Comparison of ENCODE assay signal across 8 mouse cellular contexts in the genomic region with DNA sequence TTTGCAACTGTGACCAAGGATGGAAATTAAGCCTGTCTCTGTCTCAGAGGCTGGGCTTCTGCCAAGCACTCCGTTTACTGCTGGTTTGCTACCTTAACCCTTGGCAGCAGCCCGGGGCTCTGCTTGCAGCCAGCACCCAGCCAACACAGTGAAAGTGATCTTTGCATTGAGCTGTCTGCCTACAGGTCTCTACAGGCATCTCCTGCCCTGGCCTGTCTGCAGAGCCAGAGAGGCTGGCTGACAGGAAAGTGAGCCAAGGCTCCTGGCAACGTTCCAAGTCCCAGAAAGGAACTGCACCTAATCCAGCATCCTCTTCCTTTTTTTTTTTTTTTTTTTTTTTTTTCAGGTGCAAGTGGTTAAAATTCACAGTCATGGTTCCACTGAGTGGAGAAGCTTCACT.
DNase-seq lines count a peak whose midpoint lies in the region; ATAC-seq lines count a peak whose summit lies in the region.

No protein-coding gene starts in this region.

- H3K4me3 ChIP-seq in kidney, embryonic 16.5 days (ENCODE audit: low read length): no peak overlapping the region
- H3K4me3 ChIP-seq in lung, embryonic 15.5 days: no peak overlapping the region

- WGBS in kidney, embryonic 16.5 days: 22% methylated on average over 3 of the region's 3 CpGs
- whole genome bisulfite sequencing in lung, embryonic 15.5 days: 10% methylated on average over 3 of the region's 3 CpGs

- no peaks in the 10 kb centered on the region for H3K27me3 ChIP-seq in kidney, embryonic 16.5 days (ENCODE audit: insufficient read depth, low read length)
- H3K27me3 ChIP-seq in lung, embryonic 15.5 days: no peaks in the 10 kb centered on the region

- peaks cover 17% of the 10 kb centered on the region for H3K4me1 ChIP-seq in kidney, embryonic 16.5 days (ENCODE audit: insufficient read depth, low read length)
- peaks cover 23% of the 10 kb centered on the region for H3K4me1 ChIP-seq in lung, embryonic 15.5 days

- no peak overlapping the region for H3K4me2 ChIP-seq in kidney, embryonic 16.5 days (replicated peaks; ENCODE audit: low read depth, low read length)
- H3K4me2 ChIP-seq in lung, embryonic 15.5 days: no peak overlapping the region

- H3K27ac ChIP-seq in kidney, embryonic 16.5 days (ENCODE audit: low read length): no peak overlapping the region
- H3K27ac ChIP-seq in lung, embryonic 15.5 days: peak overlapping the region; percentile 69

- H3K36me3 ChIP-seq in kidney, embryonic 16.5 days (ENCODE audit: insufficient read depth, low read length): no peaks in the 10 kb centered on the region
- no peaks in the 10 kb centered on the region for H3K36me3 ChIP-seq in lung, embryonic 15.5 days

- ATAC-seq in kidney, embryonic 16.5 days (ENCODE audit: low FRiP score, low TSS enrichment): peak; percentile 82
- peak; percentile 66; the same call in 1 of the 2 replicates for ATAC-seq in lung, embryonic 15.5 days (ENCODE audit: borderline replicate concordance, extremely low read depth, low FRiP score, low TSS enrichment)

- H3K9me3 ChIP-seq in kidney, embryonic 16.5 days (ENCODE audit: low read length): no peaks in the 10 kb centered on the region
- H3K9me3 ChIP-seq in lung, embryonic 15.5 days: no peaks in the 10 kb centered on the region

- no peak overlapping the region for H3K9ac ChIP-seq in kidney, embryonic 16.5 days (replicated peaks; ENCODE audit: low read length)
- no peak overlapping the region for H3K9ac ChIP-seq in lung, embryonic 15.5 days

- DNase-seq in CD4-positive helper T cell, adult 2 months (ENCODE audit: low read depth, low spot score): peak; percentile 44
- DNase-seq in ZHBTc4 (ENCODE audit: low read depth, low spot score): peak; percentile 62
- peak; percentile 13 for DNase-seq in embryo, embryonic 11.5 days (ENCODE audit: low read depth, low spot score)
- peak; percentile 41 to 53 for DNase-seq in heart, adult 9 months (ENCODE audit: low spot score in 2 of 2)
- peak; percentile 22 to 38 for DNase-seq in spleen, adult 18-20 months
- DNase-seq in T-cell, adult 2 months (ENCODE audit: low spot score): no peak
